Mouse (Mus musculus) liver (tissue): ENCODE results near the gene Pde7b.

ENCODE experiments used
- DNase-seq: peaks from one replicate; pipeline ENCODE4 v3.0.0-alpha.2; 2020; ENCODE audit warnings: mixed read lengths

The Pde7b gene

GRCm38 (mm10) chr10:20724906-20725305 lies at the start of gene Pde7b:
Gene Pde7b, minus strand, starts transcription at chr10:20725078.
- DNase-seq, result peak; percentile 70

GRCm38 (mm10) chr10:20772056-20772455 lies 47.2 kb upstream of the Pde7b start:
- no peak for DNase-seq

- no peak for DNase-seq
Measured at GRCm38 (mm10) chr10:20770418-20770888, 45.6 kb upstream of the Pde7b start.

- no peak for DNase-seq
Measured at GRCm38 (mm10) chr10:20769557-20770417, 44.9 kb upstream of the Pde7b start.

- DNase-seq, result no peak
Measured at GRCm38 (mm10) chr10:20764352-20764751, 39.5 kb upstream of the Pde7b start.

- no peak for DNase-seq
Measured at GRCm38 (mm10) chr10:20758939-20759338, 34.1 kb upstream of the Pde7b start.

GRCm38 (mm10) chr10:20758259-20758658 lies 33.4 kb upstream of the Pde7b start:
- DNase-seq, result no peak

GRCm38 (mm10) chr10:20756219-20756618 lies 31.3 kb upstream of the Pde7b start:
- DNase-seq, result no peak

- no peak for DNase-seq
Measured at GRCm38 (mm10) chr10:20752883-20753282, 28.0 kb upstream of the Pde7b start.

- no peak for DNase-seq
Measured at GRCm38 (mm10) chr10:20750642-20751251, 25.9 kb upstream of the Pde7b start.

GRCm38 (mm10) chr10:20748938-20749337 lies 24.1 kb upstream of the Pde7b start:
- DNase-seq, result no peak

GRCm38 (mm10) chr10:20747229-20747628 lies 22.4 kb upstream of the Pde7b start:
- DNase-seq, result no peak

- no peak for DNase-seq
Measured at GRCm38 (mm10) chr10:20739801-20740200, 14.9 kb upstream of the Pde7b start.

GRCm38 (mm10) chr10:20737146-20737545 lies 12.3 kb upstream of the Pde7b start:
- DNase-seq, result no peak

GRCm38 (mm10) chr10:20735775-20736449 lies 11.0 kb upstream of the Pde7b start:
- DNase-seq, result peak; percentile 56

- no peak for DNase-seq
Measured at GRCm38 (mm10) chr10:20733576-20733975, 8.7 kb upstream of the Pde7b start.

- DNase-seq, result no peak
Measured at GRCm38 (mm10) chr10:20732180-20732579, 7.3 kb upstream of the Pde7b start.

- no peak for DNase-seq
Measured at GRCm38 (mm10) chr10:20730034-20730433, 5.2 kb upstream of the Pde7b start.

- no peak for DNase-seq
Measured at GRCm38 (mm10) chr10:20725384-20725983, 606 bp upstream of the Pde7b start.

GRCm38 (mm10) chr10:20724451-20724850 lies 427 bp downstream of the Pde7b start:
- DNase-seq, result no peak

GRCm38 (mm10) chr10:20723962-20724361 lies 916 bp downstream of the Pde7b start:
- DNase-seq, result no peak

- DNase-seq, result no peak
Measured at GRCm38 (mm10) chr10:20723521-20723915, 1.4 kb downstream of the Pde7b start.
